Mouse (Mus musculus) 3134 (cell line): Measurements from ENCODE around the gene Nemp1.

Source experiments
- DNase-seq: peaks from one replicate; pipeline ENCODE4 v3.0.0-alpha.2; 2011; ENCODE audit warnings: low spot score; ENCODE audit not compliant: insufficient read length; ENCODE audit errors: extremely low read depth

Gene Nemp1

GRCm38 (mm10) chr10:127666501-127667268 is at the start of gene Nemp1:
Gene Nemp1, plus strand, starts transcription at chr10:127666901.
- peak; percentile 98 for DNase-seq

DNA sequence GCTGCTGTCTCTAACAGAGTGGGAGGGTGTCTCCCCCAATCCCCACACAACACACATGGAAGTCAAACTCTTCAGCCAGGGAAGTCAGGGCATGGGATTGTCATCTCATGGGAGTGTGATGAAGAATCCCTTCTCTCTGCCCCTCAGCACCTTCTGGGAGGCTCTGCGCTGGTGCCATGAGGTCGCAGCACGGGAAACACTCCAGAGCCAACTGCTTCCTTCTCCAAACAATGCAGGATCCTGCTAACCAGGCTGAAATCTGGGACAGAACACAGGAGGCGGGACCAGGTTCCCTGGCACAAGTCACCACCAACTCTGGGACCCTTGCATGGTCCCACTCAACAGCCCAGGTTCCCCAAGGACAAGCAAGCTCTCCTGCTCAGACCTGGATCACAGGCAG is 49.4 kb upstream of the Nemp1 start:
- DNase-seq: no peak

DNA sequence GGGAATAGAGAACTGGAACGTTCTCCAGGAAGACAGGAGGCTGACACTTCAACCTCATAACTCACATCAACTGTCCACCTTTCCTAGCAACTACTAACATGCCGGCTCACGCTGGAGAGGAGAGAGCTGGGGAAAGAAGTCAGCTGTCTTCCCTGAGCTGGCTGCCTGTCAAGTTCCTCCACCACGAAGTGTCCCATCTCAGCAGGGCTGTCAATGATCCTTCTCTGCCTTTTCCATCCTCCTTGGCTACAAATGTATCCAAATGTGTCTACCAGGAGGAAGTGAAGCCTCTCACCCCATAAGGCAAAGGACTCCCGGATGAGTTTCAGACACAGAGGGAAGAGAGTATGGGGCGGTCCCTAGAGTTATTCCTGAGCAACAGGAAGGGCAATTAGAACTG is 48.5 kb upstream of the Nemp1 start:
- DNase-seq: no peak

DNA sequence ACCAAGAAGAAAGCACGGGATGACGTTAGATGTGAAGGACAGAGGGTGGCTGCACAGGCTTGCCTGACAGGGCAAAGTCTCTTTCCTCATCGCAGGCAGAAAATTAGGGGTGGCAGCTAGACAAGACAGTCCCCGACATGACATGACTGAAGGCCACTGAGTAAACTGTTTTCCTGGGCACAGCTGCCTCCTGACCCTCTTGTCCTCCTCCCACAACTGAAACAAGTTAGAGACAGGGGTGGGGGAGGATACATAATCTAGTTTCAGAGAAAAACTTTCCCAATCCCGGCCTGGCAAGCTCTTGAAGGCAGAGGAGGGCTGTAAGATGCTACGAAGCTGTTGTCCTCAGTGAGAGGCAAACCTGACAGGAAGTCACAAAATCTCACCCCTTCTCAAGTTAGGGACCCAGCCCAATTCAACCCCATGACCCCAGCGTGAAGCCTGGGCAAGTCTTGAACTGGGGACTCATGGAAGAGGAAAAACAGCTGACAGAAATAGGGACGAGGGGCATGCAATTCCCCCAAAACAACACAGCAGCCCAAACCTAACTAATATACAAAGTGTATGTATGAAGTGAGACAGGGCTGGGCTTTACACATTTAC is 47.5 kb upstream of the Nemp1 start:
- DNase-seq: no peak

DNA sequence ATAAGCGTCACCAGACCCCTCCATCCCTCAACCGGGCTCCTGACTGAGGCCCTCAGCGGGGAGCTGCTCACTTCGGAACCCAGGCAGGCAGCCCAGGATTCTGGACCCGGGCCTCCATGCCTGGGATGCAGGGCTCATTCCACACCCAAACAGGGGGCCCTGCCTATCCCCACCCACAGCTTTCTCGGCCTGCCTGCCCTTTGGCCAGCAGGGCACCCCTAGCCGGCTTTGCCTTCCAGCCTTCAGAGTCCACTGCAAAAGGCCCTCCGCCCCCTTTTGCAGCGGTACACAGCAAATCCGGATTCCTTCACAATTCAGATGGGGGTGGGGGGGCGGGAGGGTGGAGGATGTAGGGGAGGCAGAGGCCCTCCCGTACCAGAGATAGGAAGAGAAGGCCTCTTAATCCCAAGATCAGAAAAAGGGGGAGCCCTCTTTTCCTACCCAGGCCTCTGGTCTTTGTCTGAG is 46.7 kb upstream of the Nemp1 start:
- peak; percentile 56 for DNase-seq

- DNase-seq: peak; percentile 54
Observed at GRCm38 (mm10) chr10:127620406-127621190, 46.1 kb upstream of the Nemp1 start, which contains the start of gene Lrp1. Gene Lrp1, minus strand, starts transcription at chr10:127621148.

- DNase-seq: peak; percentile 99
Observed at GRCm38 (mm10) chr10:127621191-127622056, 45.3 kb upstream of the Nemp1 start.

GRCm38 (mm10) chr10:127622057-127622392 is 44.7 kb upstream of the Nemp1 start:
- DNase-seq: no peak

DNA sequence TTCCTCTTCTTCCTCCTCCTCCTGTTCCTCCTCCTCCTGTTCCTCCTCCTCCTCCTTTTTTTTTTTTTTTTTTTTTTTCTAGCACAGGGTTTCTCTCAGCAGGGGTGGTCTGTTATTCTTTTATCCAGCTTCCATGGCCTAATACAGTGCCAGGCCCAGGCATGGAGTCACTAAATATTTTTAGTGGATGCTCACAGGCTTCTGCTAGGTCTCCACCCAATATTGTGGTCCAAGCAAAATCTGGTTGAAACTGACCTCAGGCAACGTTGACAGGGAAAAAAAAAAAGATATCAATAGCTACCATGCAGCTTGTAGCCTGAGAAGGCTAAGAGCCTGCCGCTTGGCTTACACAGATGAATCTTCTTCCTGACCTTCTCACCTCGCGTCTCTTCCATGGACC is 44.0 kb upstream of the Nemp1 start:
- DNase-seq: no peak

DNA sequence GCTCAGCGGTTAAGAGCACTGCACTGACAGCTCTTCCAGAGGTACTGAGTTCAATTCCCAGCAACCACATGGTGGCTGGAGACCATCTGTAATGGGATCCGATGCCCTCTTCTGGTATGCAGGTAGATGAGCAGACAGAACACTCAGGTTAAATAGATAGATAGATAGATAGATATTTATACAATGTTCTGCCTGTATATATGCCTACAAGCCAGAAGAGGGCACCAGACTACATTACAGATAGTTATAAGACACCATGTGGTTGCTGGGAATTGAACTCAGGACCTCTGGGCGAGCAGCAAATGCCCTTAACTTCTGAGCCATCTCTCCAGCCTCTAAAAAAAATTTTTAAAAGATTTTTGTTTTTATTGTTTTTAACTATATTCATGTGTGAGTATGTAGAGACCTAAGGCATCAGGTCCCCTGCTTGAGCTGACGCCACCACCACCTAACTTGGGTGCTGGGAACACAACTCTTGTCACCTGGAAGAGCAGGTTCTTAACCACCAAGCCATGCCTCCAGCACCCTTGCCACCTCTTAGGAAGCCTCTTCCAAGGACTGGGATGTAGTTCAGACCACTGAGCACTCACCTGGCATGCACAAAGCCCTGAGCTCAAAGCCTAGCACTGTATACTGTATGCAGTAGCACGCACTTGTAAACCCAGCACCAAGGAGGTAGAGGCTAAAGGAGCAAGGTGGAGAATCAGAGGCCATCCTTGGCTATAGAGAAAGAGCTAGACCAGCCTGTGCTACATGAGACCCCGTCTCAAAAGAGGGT is 43.1 kb upstream of the Nemp1 start:
- DNase-seq: no peak

DNA sequence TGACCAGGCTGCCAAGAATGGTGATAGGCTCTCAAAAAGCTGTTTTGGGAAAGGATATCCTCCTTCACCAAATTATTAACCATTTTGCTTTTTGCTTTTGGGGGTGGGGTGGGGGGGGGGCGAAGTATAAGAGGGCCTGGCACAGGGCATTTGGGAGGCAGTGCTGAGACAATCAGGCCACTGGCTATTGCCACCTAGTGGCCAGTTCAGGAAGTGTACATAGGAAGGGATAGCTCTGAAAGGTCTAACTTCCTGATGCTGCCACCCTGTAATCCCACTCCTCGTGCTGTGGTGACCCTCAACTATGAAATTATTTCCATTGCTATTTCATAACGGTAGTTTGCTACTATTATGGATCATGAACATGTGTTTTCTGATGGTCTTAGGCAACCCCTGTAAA is 40.3 kb upstream of the Nemp1 start:
- DNase-seq: no peak

- DNase-seq: peak; percentile 81
Observed at GRCm38 (mm10) chr10:127631261-127632214, 35.2 kb upstream of the Nemp1 start.

- no peak for DNase-seq
Observed at GRCm38 (mm10) chr10:127632668-127633271, 33.9 kb upstream of the Nemp1 start.

DNA sequence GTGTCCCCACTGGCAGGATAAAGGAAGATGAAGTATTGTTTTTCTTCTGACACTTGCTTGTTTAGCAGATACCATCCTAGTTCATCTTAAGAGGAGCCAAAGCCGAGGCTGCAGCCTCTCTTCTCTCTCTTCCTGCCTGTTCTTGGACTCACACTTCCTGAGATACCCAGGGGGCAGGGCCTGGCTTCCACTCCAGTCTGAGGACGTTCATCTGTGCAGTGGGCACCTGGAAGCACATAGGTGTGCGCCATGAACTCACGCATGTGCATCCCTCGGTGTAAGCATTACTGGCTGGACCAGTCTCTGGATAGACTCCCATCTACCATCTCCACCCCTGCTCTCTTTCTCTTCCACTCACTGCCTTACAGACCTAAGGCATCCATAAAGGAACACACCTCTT is 26.3 kb upstream of the Nemp1 start:
- no peak for DNase-seq

DNA sequence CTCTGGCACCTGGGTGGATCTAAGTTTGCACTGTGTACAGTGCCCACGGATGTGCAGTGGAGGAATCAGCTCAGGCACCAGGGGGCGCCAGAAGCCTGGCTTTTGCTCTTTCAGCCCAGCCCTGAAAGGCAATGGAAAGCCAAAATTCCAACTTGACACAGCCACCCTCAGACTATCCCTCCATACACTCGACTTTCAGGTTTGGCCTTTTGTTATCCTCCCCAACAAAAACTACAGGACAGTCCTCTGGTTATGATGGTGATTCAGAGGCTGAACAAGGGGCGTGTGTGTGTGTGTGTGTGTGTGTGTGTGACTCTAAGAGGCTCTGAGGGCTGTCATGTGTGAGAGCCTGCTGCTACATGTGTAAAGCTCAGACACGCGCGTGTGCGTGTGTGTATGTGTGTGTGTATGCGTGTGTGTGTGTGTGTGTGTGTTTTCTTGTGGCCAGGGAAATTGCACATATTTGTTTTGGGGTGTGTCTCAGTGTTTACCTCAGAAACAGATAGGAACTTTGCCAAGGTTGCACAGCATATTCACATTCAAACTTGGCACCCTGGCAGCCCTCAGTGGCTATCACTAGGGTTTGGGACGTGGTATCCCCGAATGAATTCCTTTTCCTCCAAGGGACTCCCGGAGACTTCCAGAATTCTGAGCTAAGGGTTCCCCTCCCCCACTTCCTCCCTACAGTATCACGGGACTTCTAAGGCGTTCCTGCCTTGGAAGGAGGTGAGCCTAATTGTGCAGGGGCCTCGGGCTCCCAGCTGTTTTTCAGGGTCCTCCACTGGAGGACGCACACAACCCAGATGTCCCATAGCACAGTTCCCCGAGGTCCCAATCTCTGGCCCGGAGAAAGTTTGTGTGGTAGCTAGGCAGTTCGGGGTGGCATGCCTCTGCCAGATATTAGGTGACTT is 24.6 kb upstream of the Nemp1 start:
- DNase-seq: peak; percentile 71

- peak; percentile 85 for DNase-seq
Observed at GRCm38 (mm10) chr10:127642772-127643552, 23.7 kb upstream of the Nemp1 start, which contains the start of gene Stat6. Gene Stat6, plus strand, starts transcription at chr10:127642986.
